Mouse (Mus musculus) stomach, postnatal 0 days (tissue): ENCODE results near the gene Grhpr. TPM values are rescaled to one million over a fixed set of nuclear protein-coding genes. Genes with fewer than 3 reads are reported as not detected.

Source experiments
- ATAC-seq: fragments of 200-750 bp; cut with Nextera tagmentation; 2 replicates; pipeline ENCODE4 v1.8.0; 2017; ENCODE audit not compliant: low FRiP score, low TSS enrichment
- DNase-seq: peaks from one replicate; pipeline ENCODE4 v3.0.0-alpha.2; 2016; ENCODE audit warnings: low spot score
- H3K27ac ChIP-seq: fragments of 300-500 bp; sonication (generic); replicated peaks from 2 replicates; pipeline ENCODE4 v1.5.1; 2014; ENCODE audit warnings: mild to moderate bottlenecking, control low read depth
- H3K27me3 ChIP-seq: fragments of 300-500 bp; sonication (generic); 2 replicates; pipeline ENCODE4 v1.6.1; 2014; ENCODE audit warnings: low read length; ENCODE audit not compliant: control insufficient read depth, insufficient read depth
- H3K36me3 ChIP-seq: fragments of 300-500 bp; sonication (generic); 2 replicates; pipeline ENCODE4 v1.6.1; 2014; ENCODE audit warnings: low read length, mixed read lengths; ENCODE audit not compliant: control insufficient read depth, insufficient read depth
- H3K4me1 ChIP-seq: fragments of 300-500 bp; sonication (generic); replicated peaks from 2 replicates; pipeline ENCODE4 v1.6.1; 2014; ENCODE audit warnings: antibody characterized with exemption; ENCODE audit not compliant: control insufficient read depth, insufficient read depth
- H3K4me2 ChIP-seq: fragments of 300-500 bp; sonication (generic); replicated peaks from 2 replicates; pipeline ENCODE4 v1.6.1; 2014; ENCODE audit warnings: low read depth, mild to moderate bottlenecking, control low read depth, moderate library complexity
- H3K4me3 ChIP-seq: fragments of 300-500 bp; sonication (generic); 2 replicates; pipeline ENCODE4 v1.5.1; 2014; ENCODE audit warnings: low read depth, low read length, control low read depth
- H3K9ac ChIP-seq: fragments of 300-500 bp; sonication (generic); 2 replicates; pipeline ENCODE4 v1.6.1; 2014; ENCODE audit warnings: mild to moderate bottlenecking, low read length, control low read depth, mixed read lengths
- H3K9me3 ChIP-seq: fragments of 300-500 bp; sonication (generic); 2 replicates; pipeline ENCODE4 v1.6.1; 2016; ENCODE audit warnings: low read length; ENCODE audit not compliant: control insufficient read depth
- CTCF ChIP-seq: IDR thresholded peaks from 2 replicates; pipeline ENCODE4 v1.5.1; 2016; ENCODE audit warnings: antibody characterized with exemption, low read depth, mild to moderate bottlenecking, moderate library complexity
- EP300 ChIP-seq: optimal IDR thresholded peaks from 2 replicates; pipeline ENCODE3; 2016; ENCODE audit warnings: antibody characterized with exemption
- WGBS: fragments of 180-500 bp; shearing (Covaris S2); extraction: QIAGEN DNeasy Blood & Tissue Kit; methylation state at CpG from one replicate; pipeline ENCODE4 v1.1.7; 2014; 5-methylcytosine and 5-hydroxymethylcytosine counted together
- polyA plus RNA-seq: library from polyadenylated mRNA; unstranded; fragments of >200 nt; fragmentation: Nextera tagmentation; extraction: Ambion mirVana; gene quantifications from 2 replicates; pipeline ENCODE4 v1.2.1, GENCODE M21; 2015

Gene Grhpr
- polyA plus RNA-seq: 55.9 and 57.3 TPM in 2 replicates

- Histone ChIP-seq H3K27me3 (no peaks in the 10 kb centered on the region), H3K4me3 (peak within 1 kb of the TSS; percentile 60), H3K9ac (peak within 1 kb of the TSS; percentile 80), H3K4me1 (no peaks in the 10 kb centered on the region; the same call in 1 of the 2 replicates), H3K27ac (peak within 1 kb of the TSS; percentile 83), H3K36me3 (no peaks in the 10 kb centered on the region), H3K9me3 (no peaks in the 10 kb centered on the region), H3K4me2 (peak within 1 kb of the TSS; percentile 96)
- TF ChIP-seq EP300 (no peak), CTCF (peak; percentile 61)
- peak; percentile 95 for ATAC-seq
- under 1% methylated on average over 40 of the region's 40 CpGs for WGBS
- DNase-seq: peak; percentile 96
Observed at GRCm38 (mm10) chr4:44981280-44981973, at the start of gene Grhpr. Grhpr (plus strand) TSS chr4:44981395.

- H3K36me3 ChIP-seq: peaks cover 6% of the 10 kb centered on the region
- H3K9me3 ChIP-seq: no peaks in the 10 kb centered on the region
- DNase-seq: no peak
- H3K27me3 ChIP-seq: no peaks in the 10 kb centered on the region
- 88% methylated on average over 6 of the region's 6 CpGs for WGBS
- no peak for ATAC-seq
- no peaks in the 10 kb centered on the region for H3K4me1 ChIP-seq
- TF ChIP-seq EP300 (no peak), CTCF (no peak)
- no peak overlapping the region for H3K4me3 ChIP-seq
- H3K9ac ChIP-seq: no peak overlapping the region
- no peak overlapping the region for H3K4me2 ChIP-seq
- no peak overlapping the region for H3K27ac ChIP-seq
Observed at GRCm38 (mm10) chr4:44931732-44932131, 49.5 kb upstream of the Grhpr start.

- Histone ChIP-seq H3K36me3 (no peaks in the 10 kb centered on the region), H3K27ac (no peak overlapping the region), H3K4me3 (no peak overlapping the region), H3K9ac (no peak overlapping the region), H3K4me1 (no peaks in the 10 kb centered on the region), H3K9me3 (no peaks in the 10 kb centered on the region), H3K27me3 (no peaks in the 10 kb centered on the region), H3K4me2 (no peak overlapping the region)
- no peak for TF ChIP-seq CTCF
- TF ChIP-seq EP300: no peak
- 72% methylated on average over 8 of the region's 8 CpGs for WGBS
- ATAC-seq (no peak), DNase-seq (no peak)
Observed at GRCm38 (mm10) chr4:44938359-44939340, 42.5 kb upstream of the Grhpr start.

GRCm38 (mm10) chr4:44939576-44940249 is 41.5 kb upstream of the Grhpr start:
- Histone ChIP-seq H3K4me1 (no peaks in the 10 kb centered on the region), H3K9me3 (no peaks in the 10 kb centered on the region), H3K27ac (no peak overlapping the region), H3K4me2 (no peak overlapping the region), H3K9ac (no peak overlapping the region), H3K4me3 (no peak overlapping the region), H3K27me3 (no peaks in the 10 kb centered on the region), H3K36me3 (no peaks in the 10 kb centered on the region)
- TF ChIP-seq EP300 (no peak), CTCF (no peak)
- no peak for ATAC-seq
- DNase-seq: no peak
- 83% methylated on average over 14 of the region's 14 CpGs for WGBS

- H3K9ac ChIP-seq: no peak overlapping the region
- H3K4me3 ChIP-seq: no peak overlapping the region
- DNase-seq (no peak), ATAC-seq (no peak)
- H3K27ac ChIP-seq: no peak overlapping the region
- no peaks in the 10 kb centered on the region for H3K36me3 ChIP-seq
- 59% methylated on average over 9 of the region's 9 CpGs for WGBS
- H3K27me3 ChIP-seq: no peaks in the 10 kb centered on the region
- no peaks in the 10 kb centered on the region for H3K4me1 ChIP-seq
- no peak overlapping the region for H3K4me2 ChIP-seq
- no peak for TF ChIP-seq CTCF
- H3K9me3 ChIP-seq: no peaks in the 10 kb centered on the region
Observed at GRCm38 (mm10) chr4:44940286-44940685, 40.9 kb upstream of the Grhpr start.
